Mouse (Mus musculus): ENCODE data around the gene Zfp428.
A peak's percentile ranks its signal among the peaks of the same experiment; 100 is the strongest.

Zfp428 gene

GRCm38 (mm10) chr7:24506838-24507725 lies at the start of gene Zfp428:
Gene Zfp428, plus strand, starts transcription at chr7:24507006.
- peak; percentile 87 for DNase-seq (ENCODE audit: low spot score)

- DNase-seq (ENCODE audit: low spot score), result no peak
These were observed 49.0 kb upstream of the Zfp428 start for GRCm38 (mm10) chr7:24457726-24458370.

GRCm38 (mm10) chr7:24459440-24459839 lies 47.4 kb upstream of the Zfp428 start:
- no peak for DNase-seq (ENCODE audit: low spot score)

- no peak for DNase-seq (ENCODE audit: low spot score)
These were observed 47.0 kb upstream of the Zfp428 start for GRCm38 (mm10) chr7:24459843-24460242.

GRCm38 (mm10) chr7:24461376-24462051 lies 45.3 kb upstream of the Zfp428 start:
- no peak for DNase-seq (ENCODE audit: low spot score)

- no peak for DNase-seq (ENCODE audit: low spot score)
These were observed 44.2 kb upstream of the Zfp428 start, which contains the start of gene Plaur for GRCm38 (mm10) chr7:24462388-24463319. Gene Plaur, plus strand, starts transcription at chr7:24462484.

GRCm38 (mm10) chr7:24466835-24467234 lies 40.0 kb upstream of the Zfp428 start:
- no peak for DNase-seq (ENCODE audit: low spot score)

- no peak for DNase-seq (ENCODE audit: low spot score)
These were observed 38.9 kb upstream of the Zfp428 start for GRCm38 (mm10) chr7:24467886-24468285.

- DNase-seq (ENCODE audit: low spot score), result no peak
These were observed 37.7 kb upstream of the Zfp428 start for GRCm38 (mm10) chr7:24469126-24469525.

- DNase-seq (ENCODE audit: low spot score), result no peak
These were observed 36.5 kb upstream of the Zfp428 start for GRCm38 (mm10) chr7:24470356-24470755.

GRCm38 (mm10) chr7:24472442-24472841 lies 34.4 kb upstream of the Zfp428 start:
- DNase-seq (ENCODE audit: low spot score), result no peak

- no peak for DNase-seq (ENCODE audit: low spot score)
These were observed 33.9 kb upstream of the Zfp428 start for GRCm38 (mm10) chr7:24472937-24473336.

- peak; percentile 62 for DNase-seq (ENCODE audit: low spot score)
These were observed 32.8 kb upstream of the Zfp428 start for GRCm38 (mm10) chr7:24473913-24474529.

- DNase-seq (ENCODE audit: low spot score), result no peak
These were observed 31.8 kb upstream of the Zfp428 start for GRCm38 (mm10) chr7:24474811-24475506.

GRCm38 (mm10) chr7:24476338-24476737 lies 30.5 kb upstream of the Zfp428 start:
- DNase-seq (ENCODE audit: low spot score), result no peak

- no peak for DNase-seq (ENCODE audit: low spot score)
These were observed 29.9 kb upstream of the Zfp428 start for GRCm38 (mm10) chr7:24476856-24477255.

GRCm38 (mm10) chr7:24478911-24479310 lies 27.9 kb upstream of the Zfp428 start:
- DNase-seq (ENCODE audit: low spot score), result no peak

- no peak for DNase-seq (ENCODE audit: low spot score)
These were observed 27.1 kb upstream of the Zfp428 start for GRCm38 (mm10) chr7:24479685-24480084.

- no peak for DNase-seq (ENCODE audit: low spot score)
These were observed 26.5 kb upstream of the Zfp428 start for GRCm38 (mm10) chr7:24480121-24480941.
